Mouse (Mus musculus): ENCODE measurements around the gene Vill. TPM values are rescaled to one million over a fixed set of nuclear protein-coding genes. Genes with fewer than 3 reads are reported as not detected.

Vill gene
- polyA plus RNA-seq, 1 experiment = 4.3 TPM

GRCm38 (mm10) chr9:119029568-119029967 lies 23.0 kb upstream of the Vill start:
- H3K27ac ChIP-seq (ENCODE audit: insufficient read depth, low read depth, low read length) = no peak overlapping the region

GRCm38 (mm10) chr9:119031038-119031437 lies 21.5 kb upstream of the Vill start:
- no peak for TF ChIP-seq POLR2A (IDR thresholded peaks at IDR 0.05; ENCODE audit: low read depth, low read length)
- no peak for TF ChIP-seq CTCF (IDR thresholded peaks at IDR 0.05; ENCODE audit: extremely low read depth, insufficient read length, insufficient replicate concordance, low read depth, low read length)
- no peak overlapping the region for H3K27ac ChIP-seq (ENCODE audit: insufficient read depth, low read depth, low read length)
- no peaks in the 10 kb centered on the region for H3K27me3 ChIP-seq (ENCODE audit: control insufficient read depth, insufficient read depth, low read length)
- H3K4me3 ChIP-seq (ENCODE audit: low read depth, low read length) = no peak overlapping the region
- H3K36me3 ChIP-seq (ENCODE audit: control insufficient read depth, insufficient read depth, low read length) = peaks cover 23% of the 10 kb centered on the region
- WGBS = 89% methylated on average over 4 of the region's 4 CpGs
- no peaks in the 10 kb centered on the region for H3K4me1 ChIP-seq (ENCODE audit: control insufficient read depth, insufficient read depth, insufficient read length, low read length)

More at GRCm38 (mm10) chr9:119029568-119029967, 23.0 kb upstream of the Vill start:
- H3K4me1 ChIP-seq (ENCODE audit: control insufficient read depth, insufficient read depth, insufficient read length, low read length) = no peaks in the 10 kb centered on the region
- 66% methylated on average over 7 of the region's 7 CpGs for WGBS
- H3K4me3 ChIP-seq (ENCODE audit: low read depth, low read length) = no peak overlapping the region
- H3K36me3 ChIP-seq (ENCODE audit: control insufficient read depth, insufficient read depth, low read length) = peaks cover 22% of the 10 kb centered on the region
- H3K27me3 ChIP-seq (ENCODE audit: control insufficient read depth, insufficient read depth, low read length) = no peaks in the 10 kb centered on the region
- peak; percentile 72; the same call in 1 of the 2 replicates for TF ChIP-seq CTCF (IDR thresholded peaks at IDR 0.05; ENCODE audit: extremely low read depth, insufficient read length, insufficient replicate concordance, low read depth, low read length)
- TF ChIP-seq POLR2A (IDR thresholded peaks at IDR 0.05; ENCODE audit: low read depth, low read length) = no peak

GRCm38 (mm10) chr9:119031772-119032171 lies 20.8 kb upstream of the Vill start:
- Histone ChIP-seq H3K36me3 (ENCODE audit: control insufficient read depth, insufficient read depth, low read length) (peaks cover 20% of the 10 kb centered on the region), H3K27ac (ENCODE audit: insufficient read depth, low read depth, low read length) (no peak overlapping the region), H3K4me1 (ENCODE audit: control insufficient read depth, insufficient read depth, insufficient read length, low read length) (no peaks in the 10 kb centered on the region), H3K4me3 (ENCODE audit: low read depth, low read length) (no peak overlapping the region), H3K27me3 (ENCODE audit: control insufficient read depth, insufficient read depth, low read length) (no peaks in the 10 kb centered on the region)
- WGBS = 79% methylated on average over 14 of the region's 14 CpGs
- TF ChIP-seq POLR2A (IDR thresholded peaks at IDR 0.05; ENCODE audit: low read depth, low read length) (no peak), CTCF (IDR thresholded peaks at IDR 0.05; ENCODE audit: extremely low read depth, insufficient read length, insufficient replicate concordance, low read depth, low read length) (no peak)

GRCm38 (mm10) chr9:119032538-119032937 lies 20.0 kb upstream of the Vill start:
- WGBS = 85% methylated on average over 9 of the region's 9 CpGs
- TF ChIP-seq CTCF (IDR thresholded peaks at IDR 0.05; ENCODE audit: extremely low read depth, insufficient read length, insufficient replicate concordance, low read depth, low read length) (no peak), POLR2A (IDR thresholded peaks at IDR 0.05; ENCODE audit: low read depth, low read length) (no peak)
- H3K36me3 ChIP-seq (ENCODE audit: control insufficient read depth, insufficient read depth, low read length) = peaks cover 21% of the 10 kb centered on the region
- no peak overlapping the region for H3K4me3 ChIP-seq (ENCODE audit: low read depth, low read length)
- no peak overlapping the region for H3K27ac ChIP-seq (ENCODE audit: insufficient read depth, low read depth, low read length)
- no peaks in the 10 kb centered on the region for H3K27me3 ChIP-seq (ENCODE audit: control insufficient read depth, insufficient read depth, low read length)
- no peaks in the 10 kb centered on the region for H3K4me1 ChIP-seq (ENCODE audit: control insufficient read depth, insufficient read depth, insufficient read length, low read length)

GRCm38 (mm10) chr9:119033111-119033921 lies 19.3 kb upstream of the Vill start:
- no peaks in the 10 kb centered on the region for H3K27me3 ChIP-seq (ENCODE audit: control insufficient read depth, insufficient read depth, low read length)
- H3K36me3 ChIP-seq (ENCODE audit: control insufficient read depth, insufficient read depth, low read length) = peaks cover 20% of the 10 kb centered on the region
- 92% methylated on average over 19 of the region's 19 CpGs for WGBS
- no peak overlapping the region for H3K4me3 ChIP-seq (ENCODE audit: low read depth, low read length)
- TF ChIP-seq CTCF (IDR thresholded peaks at IDR 0.05; ENCODE audit: extremely low read depth, insufficient read length, insufficient replicate concordance, low read depth, low read length) (no peak), POLR2A (IDR thresholded peaks at IDR 0.05; ENCODE audit: low read depth, low read length) (no peak)
- H3K4me1 ChIP-seq (ENCODE audit: control insufficient read depth, insufficient read depth, insufficient read length, low read length) = no peaks in the 10 kb centered on the region
- no peak overlapping the region for H3K27ac ChIP-seq (ENCODE audit: insufficient read depth, low read depth, low read length)

- Histone ChIP-seq H3K27me3 (ENCODE audit: control insufficient read depth, insufficient read depth, low read length) (no peaks in the 10 kb centered on the region), H3K4me1 (ENCODE audit: control insufficient read depth, insufficient read depth, insufficient read length, low read length) (no peaks in the 10 kb centered on the region), H3K27ac (ENCODE audit: insufficient read depth, low read depth, low read length) (no peak overlapping the region), H3K36me3 (ENCODE audit: control insufficient read depth, insufficient read depth, low read length) (peaks cover 20% of the 10 kb centered on the region), H3K4me3 (ENCODE audit: low read depth, low read length) (no peak overlapping the region)
- WGBS = 92% methylated on average over 8 of the region's 8 CpGs
- TF ChIP-seq CTCF (IDR thresholded peaks at IDR 0.05; ENCODE audit: extremely low read depth, insufficient read length, insufficient replicate concordance, low read depth, low read length) = no peak
Observed at GRCm38 (mm10) chr9:119034069-119034468, 18.5 kb upstream of the Vill start.

Data from small intestine, adult 2 months (tissue).